26 mouse cellular contexts compared by ENCODE assay signal in the genomic region with DNA sequence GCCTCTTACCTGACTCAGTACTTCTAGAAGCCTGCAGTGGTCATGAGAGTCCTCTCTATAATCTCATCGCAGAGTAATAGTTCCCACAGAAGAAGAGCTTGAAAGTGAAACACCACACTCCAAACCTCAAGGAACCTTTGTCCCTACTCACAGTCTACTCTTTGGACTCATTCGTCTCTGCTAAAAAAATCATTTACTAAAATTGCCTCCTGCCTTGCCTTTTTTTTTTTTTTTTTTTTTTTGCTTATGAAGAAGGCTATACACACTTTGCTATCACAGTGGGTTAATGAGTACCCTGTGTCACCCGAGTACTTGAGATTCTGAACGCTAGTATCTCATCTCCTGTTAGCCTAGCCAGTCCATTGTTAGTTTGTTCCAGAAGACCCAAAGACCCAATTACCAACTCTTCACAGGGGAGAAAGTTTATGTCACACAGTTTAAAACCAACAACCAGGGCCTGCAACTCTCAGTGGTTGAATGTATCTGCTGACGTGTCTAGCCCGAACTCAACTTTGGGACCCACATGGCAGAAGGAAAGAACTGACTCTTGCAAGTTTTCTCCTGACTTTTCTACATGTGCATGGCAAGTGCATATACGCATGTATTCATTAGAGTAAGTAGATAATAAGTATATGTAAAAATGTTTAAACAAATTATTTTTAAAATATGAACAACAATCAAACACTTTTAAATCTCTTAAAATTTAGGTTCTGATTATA. TPM values are rescaled to one million over a fixed set of nuclear protein-coding genes. Genes with fewer than 3 reads are reported as not detected.
DNase-seq lines count a peak whose midpoint lies in the region; ATAC-seq and TF ChIP-seq lines count a peak whose summit lies in the region.
"Had no signal": no experiment of that assay in that cellular context is flagged by ENCODE, and none has a peak within 500 bp of the region (broad histone marks: within the 10 kb centered on the region; RNA-seq: fewer than 3 reads in every experiment).

No protein-coding gene starts in this region.

- no peak overlapping the region for H3K4me3 ChIP-seq in intestine, embryonic 15.5 days (replicated peaks)
- no peak overlapping the region for H3K4me3 ChIP-seq in kidney, postnatal 0 days (replicated peaks; ENCODE audit: low read depth, low read length)
- peak overlapping the region; percentile 39; the same call in 1 of the 2 replicates for H3K4me3 ChIP-seq in small intestine, adult 2 months (ENCODE audit: low read depth, low read length)
- H3K4me3 ChIP-seq: embryonic facial prominence, embryonic 12.5 days; heart, embryonic 13.5 days; hindbrain, embryonic 13.5 days; left cerebral cortex, adult 2 months; limb, embryonic 15.5 days; neural tube, embryonic 12.5 days had no signal

- H3K9me3 ChIP-seq in intestine, embryonic 15.5 days, result no peaks in the 10 kb centered on the region
- H3K9me3 ChIP-seq in kidney, postnatal 0 days (replicated peaks; ENCODE audit: low read length), result no peaks in the 10 kb centered on the region
- H3K9me3 ChIP-seq: embryonic facial prominence, embryonic 12.5 days; heart, embryonic 13.5 days; hindbrain, embryonic 13.5 days; limb, embryonic 15.5 days; neural tube, embryonic 12.5 days had no signal

- no peak for TF ChIP-seq CTCF in kidney, postnatal 0 days (IDR thresholded peaks at IDR 0.05; ENCODE audit: low read depth)
- TF ChIP-seq CTCF in small intestine, adult 2 months (IDR thresholded peaks at IDR 0.05; ENCODE audit: extremely low read depth, insufficient read length, insufficient replicate concordance, low read depth, low read length), result no peak

- TF ChIP-seq POLR2A in small intestine, adult 2 months (IDR thresholded peaks at IDR 0.05; ENCODE audit: low read depth, low read length), result no peak

- H3K27ac ChIP-seq in intestine, embryonic 15.5 days, result no peak overlapping the region
- peak overlapping the region; percentile 40; the same call in 1 of the 2 replicates for H3K27ac ChIP-seq in kidney, postnatal 0 days
- H3K27ac ChIP-seq in small intestine, adult 2 months (ENCODE audit: insufficient read depth, low read depth, low read length), result peak overlapping the region; percentile 61
- H3K27ac ChIP-seq: embryonic facial prominence, embryonic 12.5 days; heart, embryonic 13.5 days; hindbrain, embryonic 13.5 days; left cerebral cortex, adult 2 months; limb, embryonic 15.5 days; liver, embryonic 14.5 days; neural tube, embryonic 12.5 days had no signal

- peak; percentile 37 for DNase-seq in kidney, adult 18-20 months
- DNase-seq in kidney, postnatal 0 days (ENCODE audit: low spot score), result no peak
- no peak for DNase-seq in cerebellum, adult 9-11 months
- DNase-seq in B cell, adult 2 months, result no peak
- DNase-seq in urinary bladder, adult 18-20 months (ENCODE audit: low spot score in 2 of 2), result no peak
- DNase-seq: adrenal gland, adult 8-10 months; cerebellum, adult 18-20 months; cerebellum, postnatal 25 days; forebrain, postnatal 0 days; gastrocnemius, postnatal 25 days; heart, adult 18-20 months; left cerebral cortex, postnatal 4 days; lung, embryonic 14.5 days; midbrain, embryonic 14.5 days; thymus, adult 18-20 months; thymus, postnatal 4 days had no signal

- no peaks in the 10 kb centered on the region for H3K36me3 ChIP-seq in intestine, embryonic 15.5 days
- no peaks in the 10 kb centered on the region for H3K36me3 ChIP-seq in kidney, postnatal 0 days (ENCODE audit: insufficient read depth, low read length)
- H3K36me3 ChIP-seq in small intestine, adult 2 months (ENCODE audit: control insufficient read depth, insufficient read depth, low read length), result no peaks in the 10 kb centered on the region
- H3K36me3 ChIP-seq: embryonic facial prominence, embryonic 12.5 days; heart, embryonic 13.5 days; hindbrain, embryonic 13.5 days; limb, embryonic 15.5 days; neural tube, embryonic 12.5 days had no signal

- H3K4me1 ChIP-seq in intestine, embryonic 15.5 days (replicated peaks), result no peaks in the 10 kb centered on the region
- H3K4me1 ChIP-seq in kidney, postnatal 0 days (replicated peaks; ENCODE audit: insufficient read depth, low read length), result no peaks in the 10 kb centered on the region
- no peaks in the 10 kb centered on the region for H3K4me1 ChIP-seq in small intestine, adult 2 months (ENCODE audit: control insufficient read depth, insufficient read depth, insufficient read length, low read length)
- H3K4me1 ChIP-seq: embryonic facial prominence, embryonic 12.5 days; heart, embryonic 13.5 days; hindbrain, embryonic 13.5 days; limb, embryonic 15.5 days; neural tube, embryonic 12.5 days had no signal

- H3K9ac ChIP-seq in intestine, embryonic 15.5 days, result no peak overlapping the region
- H3K9ac ChIP-seq in kidney, postnatal 0 days (ENCODE audit: low read depth, low read length), result no peak overlapping the region
- H3K9ac ChIP-seq: embryonic facial prominence, embryonic 12.5 days; forebrain, postnatal 0 days; heart, embryonic 13.5 days; hindbrain, embryonic 13.5 days; limb, embryonic 15.5 days; liver, embryonic 14.5 days; lung, embryonic 14.5 days; neural tube, embryonic 12.5 days had no signal

- WGBS in intestine, embryonic 15.5 days, result 73% methylated on average over 7 of the region's 7 CpGs
- 80% methylated on average over 7 of the region's 7 CpGs for WGBS in kidney, postnatal 0 days
- whole genome bisulfite sequencing in small intestine, adult 2 months, result 31% methylated on average over 7 of the region's 7 CpGs

- H3K4me2 ChIP-seq in intestine, embryonic 15.5 days (replicated peaks), result peak overlapping the region; percentile 35; the same call in 1 of the 2 replicates
- no peak overlapping the region for H3K4me2 ChIP-seq in kidney, postnatal 0 days (ENCODE audit: low read length)
- H3K4me2 ChIP-seq: embryonic facial prominence, embryonic 12.5 days; heart, embryonic 13.5 days; hindbrain, embryonic 13.5 days; limb, embryonic 15.5 days; lung, embryonic 14.5 days; neural tube, embryonic 12.5 days had no signal

- no peaks in the 10 kb centered on the region for H3K27me3 ChIP-seq in intestine, embryonic 15.5 days (replicated peaks)
- no peaks in the 10 kb centered on the region for H3K27me3 ChIP-seq in kidney, postnatal 0 days (ENCODE audit: insufficient read depth, low read length)
- H3K27me3 ChIP-seq in small intestine, adult 2 months (ENCODE audit: control insufficient read depth, insufficient read depth, low read length), result no peaks in the 10 kb centered on the region
- H3K27me3 ChIP-seq: embryonic facial prominence, embryonic 12.5 days; heart, embryonic 13.5 days; hindbrain, embryonic 13.5 days; limb, embryonic 15.5 days; neural tube, embryonic 12.5 days had no signal

- ATAC-seq in intestine, embryonic 15.5 days, result peak; percentile 96
- peak; percentile 86 for ATAC-seq in kidney, postnatal 0 days (replicated peaks; ENCODE audit: low FRiP score, low read depth)
- ATAC-seq: activated CD4-positive, CD25-positive, alpha-beta regulatory T cell, adult 4 months; forebrain, postnatal 0 days had no signal

RNA-seq across cellular contexts. Expression of a gene that starts 10.8 kb away (rescaled TPM):
- polyA plus RNA-seq in intestine, embryonic 15.5 days (2015; fragmentation: Nextera tagmentation; extraction: Ambion mirVana), result 2.2 and 3.0 TPM in 2 replicates
- 2.8 and 2.9 TPM in 2 replicates for polyA plus RNA-seq in kidney, postnatal 0 days (2015; fragmentation: Nextera tagmentation; extraction: Ambion mirVana)
- 0.11 and 0.34 TPM in 2 replicates for polyA plus RNA-seq in small intestine, adult 2 months (2012; rRNA removed)
- polyA plus RNA-seq: activated CD4-positive, CD25-positive, alpha-beta regulatory T cell, adult 4 months had no signal
